Mouse (Mus musculus) CH12.LX (cell line): ENCODE data around the gene Ubxn10. TPM values are rescaled to one million over a fixed set of nuclear protein-coding genes. Genes with fewer than 3 reads are reported as not detected.

Experiments used
- DNase-seq: peaks from one replicate; pipeline ENCODE4 v3.0.0-alpha.2; 2013; ENCODE audit errors: extremely low read depth
- H3K27ac ChIP-seq: 2 replicates; pipeline ENCODE4 v1.5.1; 2012; ENCODE audit warnings: low read depth, mild to moderate bottlenecking, control low read depth, moderate library complexity; ENCODE audit not compliant: insufficient read depth
- H3K27me3 ChIP-seq: replicated peaks from 2 replicates; pipeline ENCODE3; 2012; ENCODE audit warnings: inconsistent platforms
- H3K36me3 ChIP-seq, 2 experiments: replicated peaks in 1 of 2; 2 replicates each; pipeline versions ENCODE3 to v1.6.1; 2012; ENCODE audit warnings: inconsistent platforms in 1 of 2, low read length in 1 of 2, mild to moderate bottlenecking in 1 of 2, mixed read lengths in 1 of 2, moderate library complexity in 1 of 2; ENCODE audit not compliant: control insufficient read depth in 1 of 2, insufficient read depth in 1 of 2
- H3K4me1 ChIP-seq, 2 experiments: 2 replicates each; pipeline ENCODE4 v1.6.1; 2012; ENCODE audit warnings: inconsistent platforms in 1 of 2, moderate library complexity in 1 of 2; ENCODE audit not compliant: insufficient read depth in 2 of 2, control insufficient read depth in 1 of 2
- H3K4me2 ChIP-seq: 2 replicates; pipeline ENCODE4 v1.6.1; 2012; ENCODE audit warnings: low read depth, mild to moderate bottlenecking, control low read depth; ENCODE audit not compliant: poor library complexity, insufficient read depth, severe bottlenecking
- H3K4me3 ChIP-seq, 3 experiments: fragments of 150-350 bp in 1 of 3; sonication (generic) in 1 of 3; replicated peaks in 1 of 3; 2 replicates each; pipeline versions ENCODE3 to v1.5.1; 2011 to 2012; ENCODE audit warnings: low read depth in 2 of 3, low read length in 2 of 3, mild to moderate bottlenecking in 2 of 3, moderate library complexity in 2 of 3, control low read depth in 1 of 3, improper control_type of control experiment in 1 of 3, inconsistent platforms in 1 of 3, mixed read lengths in 1 of 3; ENCODE audit not compliant: poor library complexity in 1 of 3
- H3K79me2 ChIP-seq: replicated peaks from 2 replicates; pipeline ENCODE4 v1.6.1; 2012; ENCODE audit warnings: mild to moderate bottlenecking, moderate library complexity; ENCODE audit not compliant: control insufficient read depth, poor library complexity, insufficient read depth, severe bottlenecking; ENCODE audit errors: extremely low read depth
- H3K9ac ChIP-seq: 2 replicates; pipeline ENCODE4 v1.6.1; 2012; ENCODE audit warnings: low read depth, mild to moderate bottlenecking, control low read depth, moderate library complexity; ENCODE audit not compliant: insufficient read depth
- H3K9me3 ChIP-seq: replicated peaks from 2 replicates; pipeline ENCODE3; 2012; ENCODE audit warnings: low read length, inconsistent platforms, mixed read lengths
- BHLHE40 ChIP-seq: IDR thresholded peaks from 2 replicates; pipeline ENCODE4 v1.6.1; 2011; ENCODE audit warnings: mild to moderate bottlenecking, low read depth, low read length, improper control_type of control experiment
- CHD1 ChIP-seq: IDR thresholded peaks from 2 replicates; pipeline ENCODE4 v1.6.1; 2012; ENCODE audit warnings: low read depth, low read length, improper control_type of control experiment, inconsistent platforms
- JUN ChIP-seq: IDR thresholded peaks from 2 replicates; pipeline ENCODE4 v1.6.1; 2011; ENCODE audit warnings: low read depth, mild to moderate bottlenecking, low read length, improper control_type of control experiment, moderate library complexity; ENCODE audit not compliant: insufficient read depth
- KAT2A ChIP-seq: IDR thresholded peaks from 2 replicates; pipeline ENCODE4 v1.6.1; 2012; ENCODE audit warnings: low read length, improper control_type of control experiment, inconsistent platforms; ENCODE audit not compliant: insufficient replicate concordance
- MEF2A ChIP-seq: IDR thresholded peaks from 2 replicates; pipeline ENCODE4 v1.6.1; 2014; ENCODE audit warnings: low read depth, mild to moderate bottlenecking, inconsistent platforms, low read length, improper control_type of control experiment, borderline replicate concordance
- MXI1 ChIP-seq: IDR thresholded peaks from 2 replicates; pipeline ENCODE4 v1.6.1; 2011; ENCODE audit warnings: mild to moderate bottlenecking, low read depth, low read length, improper control_type of control experiment
- MYC ChIP-seq: IDR thresholded peaks from 2 replicates; pipeline ENCODE4 v1.6.1; 2011; ENCODE audit warnings: low read depth, mild to moderate bottlenecking, improper control_type of control experiment, low read length
- NRF1 ChIP-seq: IDR thresholded peaks from 2 replicates; pipeline ENCODE4 v1.6.1; 2014; ENCODE audit warnings: low read depth, mild to moderate bottlenecking, inconsistent platforms, low read length, improper control_type of control experiment, moderate library complexity
- PAX5 ChIP-seq: IDR thresholded peaks from 2 replicates; pipeline ENCODE4 v1.6.1; 2012; ENCODE audit warnings: low read length, inconsistent platforms, mixed read lengths
- POLR2A ChIP-seq: IDR thresholded peaks from 2 replicates; pipeline ENCODE4 v1.6.1; 2011; ENCODE audit warnings: low read depth, mild to moderate bottlenecking, improper control_type of control experiment, low read length
- RCOR1 ChIP-seq: conservative IDR thresholded peaks from 2 replicates; pipeline ENCODE4 v1.6.1; 2012; ENCODE audit warnings: low read depth, mild to moderate bottlenecking, inconsistent platforms, low read length, improper control_type of control experiment
- SIN3A ChIP-seq: IDR thresholded peaks from 2 replicates; pipeline ENCODE4 v1.6.1; 2012; ENCODE audit warnings: low read length, improper control_type of control experiment, inconsistent platforms
- UBTF ChIP-seq: IDR thresholded peaks from 2 replicates; pipeline ENCODE4 v1.6.1; 2012; ENCODE audit warnings: low read depth, mild to moderate bottlenecking, inconsistent platforms, low read length, improper control_type of control experiment, moderate library complexity
- USF1 ChIP-seq: IDR thresholded peaks from 2 replicates; pipeline ENCODE4 v1.6.1; 2014; ENCODE audit warnings: low read depth, mild to moderate bottlenecking, inconsistent platforms, low read length, improper control_type of control experiment
- USF2 ChIP-seq: conservative IDR thresholded peaks from 2 replicates; pipeline ENCODE4 v1.6.1; 2011; ENCODE audit warnings: low read depth, low read length, improper control_type of control experiment
- ZKSCAN1 ChIP-seq: IDR thresholded peaks from 2 replicates; pipeline ENCODE4 v1.6.1; 2012; ENCODE audit warnings: low read depth, inconsistent platforms, low read length, improper control_type of control experiment, borderline replicate concordance
- ZMIZ1 ChIP-seq: IDR thresholded peaks from 2 replicates; pipeline ENCODE4 v1.6.1; 2012; ENCODE audit warnings: low read depth, mild to moderate bottlenecking, inconsistent platforms, low read length, improper control_type of control experiment
- ZNF384 ChIP-seq: IDR thresholded peaks from 2 replicates; pipeline ENCODE4 v1.6.1; 2012; ENCODE audit warnings: low read depth, low read length, improper control_type of control experiment, inconsistent platforms
- dilution Hi-C: fragments of 300-500 bp; cut with MboI; formaldehyde crosslinking; loops from 2 replicates; pipeline ENCODE4 v1.14.3; 2020; ENCODE audit warnings: low sequenced_read_pairs; ENCODE audit not compliant: extremely low pct_unique_long_range_greater_than_20kb, extremely low pct_ligation_motif_present
- in situ Hi-C: fragments of 300-500 bp; cut with MboI; formaldehyde crosslinking; loops from 3 replicates; pipeline ENCODE4 v1.14.3; 2019; ENCODE audit warnings: low sequenced_read_pairs, low pct_ligation_motif_present, low pct_unique_long_range_greater_than_20kb, mixed read lengths
- polyA plus RNA-seq: library from polyadenylated mRNA; unstranded; fragments of >175 nt; gene quantifications from 2 replicates; pipeline ENCODE4 v1.2.1, GENCODE M21; 2012; ENCODE audit warnings: low read depth; ENCODE audit not compliant: insufficient read length
- total RNA-seq, 2 experiments: library from RNA; depleted of rRNA; stranded (reverse); fragments of 300-350 nt in 1 of 2; fragments of >200 nt in 1 of 2; gene quantifications; 2 replicates each; pipeline ENCODE4 v1.2.3; 2012 to 2014

The Ubxn10 gene
- total and polyA plus RNA-seq, 3 experiments = not detected

DNA sequence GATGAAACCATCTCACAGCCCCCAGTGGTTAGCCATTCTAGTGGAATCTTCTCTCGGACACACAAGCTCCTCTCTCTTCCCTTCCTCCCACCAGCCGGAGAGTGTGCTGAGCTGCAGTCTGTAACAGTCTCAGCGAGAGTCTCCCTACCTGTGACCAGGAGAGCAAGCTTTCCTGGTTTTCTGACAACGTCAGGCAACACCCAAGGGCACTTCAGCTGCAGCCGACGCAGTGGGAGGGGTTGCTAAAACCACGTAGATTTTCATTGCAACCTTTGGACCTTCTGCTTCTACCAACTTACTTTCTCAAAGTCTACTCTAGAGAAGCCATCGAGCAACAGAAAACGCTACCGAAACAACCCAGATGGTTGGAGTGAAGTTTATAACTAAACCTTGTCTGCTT is 35.0 kb upstream of the Ubxn10 start:
- H3K4me2 ChIP-seq = no peak overlapping the region
- no peak overlapping the region for H3K4me3 ChIP-seq
- H3K36me3 ChIP-seq = no peaks in the 10 kb centered on the region
- H3K79me2 ChIP-seq = no peaks in the 10 kb centered on the region
- TF ChIP-seq MXI1 (no peak), MYC (no peak), USF2 (no peak), USF1 (no peak), ZKSCAN1 (no peak), CHD1 (no peak), UBTF (no peak), POLR2A (no peak)
- TF ChIP-seq, all 38 proteins: peak for 0
- DNase-seq = no peak
- dilution Hi-C loops = no loop called here
- in situ Hi-C loops = no loop called here
- no peak overlapping the region for H3K27ac ChIP-seq
- H3K4me1 ChIP-seq = no peaks in the 10 kb centered on the region
- no peak overlapping the region for H3K9ac ChIP-seq
- H3K27me3 ChIP-seq = peaks cover 75% of the 10 kb centered on the region
- no peaks in the 10 kb centered on the region for H3K9me3 ChIP-seq

DNA sequence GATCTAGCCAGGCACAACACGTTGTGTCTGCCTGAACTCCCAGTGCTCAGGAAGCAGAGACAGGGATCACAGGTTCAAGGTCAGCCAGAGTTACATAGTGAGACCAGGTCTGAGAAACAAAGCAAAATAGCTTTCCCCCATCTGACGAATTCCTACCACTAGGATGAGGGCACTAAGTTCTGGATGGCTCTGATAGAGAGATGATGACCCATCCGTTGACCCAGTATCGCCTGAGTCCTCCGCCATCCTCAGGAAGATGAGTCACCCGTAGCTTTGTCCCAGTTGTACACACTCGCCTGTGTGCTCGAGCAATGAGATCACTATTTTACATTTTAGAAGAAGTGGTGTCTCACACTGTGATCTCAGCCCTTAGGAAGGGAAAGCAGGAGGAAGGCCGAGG is 25.3 kb upstream of the Ubxn10 start:
- H3K27me3 ChIP-seq = peaks cover 67% of the 10 kb centered on the region
- no peak overlapping the region for H3K4me2 ChIP-seq
- DNase-seq = no peak
- in situ Hi-C loops (no loop called here), dilution Hi-C loops (no loop called here)
- H3K9ac ChIP-seq = no peak overlapping the region
- H3K79me2 ChIP-seq = no peaks in the 10 kb centered on the region
- no peak overlapping the region for H3K4me3 ChIP-seq
- H3K36me3 ChIP-seq = no peaks in the 10 kb centered on the region
- no peak for TF ChIP-seq CHD1
- no peak for TF ChIP-seq POLR2A
- no peak for TF ChIP-seq PAX5
- no peak for TF ChIP-seq USF2
- H3K27ac ChIP-seq = no peak overlapping the region
- peaks cover 0 to 8% of the 10 kb centered on the region in 2 experiments; a peak in 2 of 4 replicates for H3K4me1 ChIP-seq
- H3K9me3 ChIP-seq = no peaks in the 10 kb centered on the region

DNA sequence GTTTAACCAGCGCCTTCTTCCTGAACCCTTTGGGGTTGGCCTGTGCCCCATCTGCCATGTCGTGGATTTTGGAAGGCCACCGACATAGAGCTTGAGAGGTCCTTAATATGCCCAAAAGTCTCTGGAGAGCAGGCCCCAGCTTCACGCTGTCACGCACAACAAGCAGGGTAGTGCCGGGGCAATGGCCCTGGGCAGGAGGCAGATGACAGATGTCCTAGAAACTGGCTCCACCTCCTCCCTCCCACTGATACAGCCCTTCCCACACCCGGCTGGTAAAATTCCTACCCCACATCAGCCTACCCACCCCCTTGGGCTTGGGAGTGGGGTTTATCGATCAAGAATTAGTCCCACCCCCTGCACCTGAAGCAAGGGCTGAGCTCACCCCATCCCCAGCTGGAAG is 20.4 kb upstream of the Ubxn10 start, which contains the start of gene Pla2g2f:
TSS of gene Pla2g2f (minus strand) at position 211 of the 400 bp plus-strand sequence.
- H3K27ac ChIP-seq = no peak within 1 kb of the TSS
- H3K9me3 ChIP-seq = peaks cover 5% of the 10 kb centered on the region
- H3K27me3 ChIP-seq = peaks cover 73% of the 10 kb centered on the region
- no peak for TF ChIP-seq PAX5
- no peak for TF ChIP-seq NRF1
- TF ChIP-seq BHLHE40 = no peak
- TF ChIP-seq USF2 = no peak
- no peak for TF ChIP-seq JUN
- no peak for TF ChIP-seq MEF2A
- no peak for TF ChIP-seq CHD1
- no peak for TF ChIP-seq ZMIZ1
- no peak for TF ChIP-seq USF1
- no peak for TF ChIP-seq ZNF384
- TF ChIP-seq RCOR1 = no peak
- TF ChIP-seq KAT2A = no peak
- TF ChIP-seq SIN3A = no peak
- H3K79me2 ChIP-seq = no peaks in the 10 kb centered on the region
- H3K4me3 ChIP-seq = no peak within 1 kb of the TSS
- no peak within 1 kb of the TSS for H3K4me2 ChIP-seq
- H3K9ac ChIP-seq = no peak within 1 kb of the TSS
- no peaks in the 10 kb centered on the region; a peak in 1 of 4 replicates for H3K4me1 ChIP-seq
- no peak for DNase-seq
- dilution Hi-C loops (no loop called here), in situ Hi-C loops (no loop called here)
- no peaks in the 10 kb centered on the region for H3K36me3 ChIP-seq
